Mouse (Mus musculus) leukemia stem cell, adult 10-12 weeks (primary cell): Measurements from ENCODE around the gene 1810046K07Rik. TPM values are rescaled to one million over a fixed set of nuclear protein-coding genes. Genes with fewer than 3 reads are reported as not detected.

ENCODE experiments used
- polyA plus RNA-seq: library from polyadenylated mRNA; stranded (reverse); fragments of >175 nt; gene quantifications from 2 replicates; pipeline ENCODE4 v1.2.3, GENCODE M21; 2012; ENCODE audit warnings: low replicate concordance

Gene 1810046K07Rik
- 0.97 and 1.7 TPM in 2 replicates for polyA plus RNA-seq

DNA sequence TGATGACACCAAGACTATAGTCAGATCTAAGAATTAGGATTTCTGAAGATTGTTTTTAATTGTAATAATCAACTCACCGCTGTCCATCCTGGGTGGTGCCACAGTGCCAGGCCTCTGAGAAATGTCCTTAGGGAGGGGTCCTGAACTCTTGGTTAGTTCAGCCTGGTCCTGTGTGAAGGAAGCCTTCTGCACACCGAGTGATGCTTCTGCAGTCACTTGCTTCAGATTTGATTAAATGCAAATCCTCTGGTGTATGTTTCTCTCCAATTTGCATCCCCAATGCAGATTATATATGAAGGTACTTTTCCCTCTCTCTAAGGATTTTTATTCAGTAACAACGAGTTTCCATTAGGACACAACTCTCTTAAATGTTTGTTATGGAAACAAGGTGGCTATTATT is at the start of gene 1810046K07Rik:
Gene 1810046K07Rik (minus strand): TSS at position 187 of the 400 bp plus-strand sequence.

DNA sequence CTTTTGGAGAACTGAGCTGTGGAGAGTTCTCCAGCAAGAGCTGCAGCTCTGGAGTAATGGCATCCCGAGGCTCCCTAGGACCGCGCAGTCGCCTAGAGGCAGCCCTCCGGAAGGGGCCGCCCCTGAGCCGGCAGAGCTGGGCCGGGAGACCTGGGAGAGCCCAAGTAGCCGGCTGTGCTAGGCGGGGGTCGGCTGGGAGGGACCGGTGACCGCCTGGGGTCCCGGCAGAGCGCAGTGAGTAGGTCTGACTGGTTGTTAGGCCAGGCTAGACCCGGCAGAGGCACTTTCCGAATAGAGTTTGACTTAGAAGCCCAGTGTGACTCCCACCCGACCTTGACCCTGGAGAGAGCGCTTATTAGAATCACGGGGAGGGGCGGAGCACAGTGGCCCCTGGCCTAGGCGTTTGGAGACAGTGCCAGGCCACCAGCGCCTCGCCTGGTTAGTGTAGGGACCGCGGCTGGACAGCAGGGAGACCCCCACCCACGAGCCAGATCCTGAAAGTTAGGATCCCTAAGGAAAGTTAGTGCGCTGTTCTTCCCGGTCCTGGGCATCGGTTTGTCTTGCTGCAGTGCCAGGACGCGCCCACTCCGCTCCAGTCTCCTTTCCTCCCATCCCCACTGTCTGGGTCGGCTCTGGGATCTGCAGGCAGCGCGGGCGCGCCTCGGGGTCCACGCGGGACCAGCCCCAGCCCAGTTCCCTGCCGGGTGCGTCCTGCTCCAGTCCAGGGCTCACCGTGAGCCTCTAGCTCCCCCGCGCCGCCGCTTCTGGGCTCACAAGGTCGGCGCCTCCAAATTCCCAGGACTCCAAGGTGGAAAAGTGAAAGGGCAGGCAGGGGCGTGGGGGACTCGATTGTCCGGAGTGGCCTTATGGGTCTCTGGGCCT is 50.0 kb downstream of the 1810046K07Rik start, which contains the start of gene Colca2:
Gene Colca2 (minus strand): TSS at position 70 of the 882 bp plus-strand sequence.

Other genes with a start within 250 kb of the 1810046K07Rik start
- gene 4833427G06Rik, start 226.8 kb downstream of the 1810046K07Rik start, polyA plus RNA-seq: not detected in 2 replicates
- not detected in 2 replicates for gene Gm32742, start 163.4 kb downstream of the 1810046K07Rik start, polyA plus RNA-seq
- gene Pou2af1, start 115.2 kb downstream of the 1810046K07Rik start, polyA plus RNA-seq: 232 and 397 TPM in 2 replicates
- not detected in 2 replicates for gene Colca2, start 50.3 kb downstream of the 1810046K07Rik start, polyA plus RNA-seq